In genomic region chr2:147709799-147710198, GRCm38 (mm10) we compare ENCODE assay signal across 30 mouse cellular contexts.
"Had no signal": no experiment of that assay in that cellular context is flagged by ENCODE, and none has a peak within 500 bp of the region (broad histone marks: within the 10 kb centered on the region; RNA-seq: fewer than 3 reads in every experiment).

No protein-coding gene starts in this region.

- H3K9ac ChIP-seq: limb, embryonic 12.5 days; limb, embryonic 13.5 days; limb, embryonic 15.5 days; liver, embryonic 12.5 days; liver, embryonic 13.5 days; liver, embryonic 14.5 days; liver, embryonic 15.5 days; liver, postnatal 0 days; lung, embryonic 14.5 days; lung, embryonic 15.5 days; midbrain, embryonic 12.5 days; midbrain, embryonic 13.5 days; midbrain, embryonic 15.5 days; neural tube, embryonic 12.5 days had no signal

- H3K27me3 ChIP-seq: liver, embryonic 12.5 days; liver, embryonic 13.5 days; liver, embryonic 15.5 days; lung, embryonic 15.5 days; megakaryocyte, embryonic 14.5 days; midbrain, embryonic 15.5 days; neural tube, embryonic 12.5 days had no signal

- H3K4me2 ChIP-seq: limb, embryonic 15.5 days; liver, embryonic 11.5 days; liver, embryonic 12.5 days; liver, embryonic 13.5 days; liver, embryonic 15.5 days; midbrain, embryonic 11.5 days; midbrain, embryonic 12.5 days; midbrain, embryonic 13.5 days; midbrain, embryonic 15.5 days; neural tube, embryonic 12.5 days had no signal

- H3K4me1 ChIP-seq: liver, embryonic 12.5 days; liver, embryonic 13.5 days; liver, embryonic 15.5 days; megakaryocyte, embryonic 14.5 days; midbrain, embryonic 10.5 days; midbrain, embryonic 12.5 days; midbrain, embryonic 13.5 days; midbrain, embryonic 15.5 days; neural tube, embryonic 12.5 days had no signal

- H3K27ac ChIP-seq: limb, embryonic 10.5 days; limb, embryonic 12.5 days; limb, embryonic 13.5 days; limb, embryonic 15.5 days; liver, embryonic 12.5 days; liver, embryonic 13.5 days; liver, embryonic 14.5 days; liver, embryonic 15.5 days; lung, embryonic 15.5 days; macrophage; midbrain, embryonic 10.5 days; midbrain, embryonic 12.5 days; midbrain, embryonic 13.5 days; midbrain, embryonic 15.5 days; neural tube, embryonic 12.5 days had no signal

- H3K4me3 ChIP-seq: limb, embryonic 15.5 days; liver, embryonic 12.5 days; liver, embryonic 13.5 days; liver, embryonic 15.5 days; megakaryocyte, embryonic 14.5 days; midbrain, embryonic 10.5 days; midbrain, embryonic 12.5 days; midbrain, embryonic 13.5 days; midbrain, embryonic 15.5 days; myocyte; neural tube, embryonic 12.5 days had no signal

- H3K9me3 ChIP-seq: limb, embryonic 10.5 days; limb, embryonic 12.5 days; limb, embryonic 13.5 days; limb, embryonic 15.5 days; liver, embryonic 12.5 days; liver, embryonic 13.5 days; liver, embryonic 15.5 days; lung, embryonic 15.5 days; megakaryocyte, embryonic 14.5 days; midbrain, embryonic 10.5 days; midbrain, embryonic 12.5 days; midbrain, embryonic 13.5 days; midbrain, embryonic 15.5 days; neural tube, embryonic 12.5 days had no signal

- DNase-seq: left cerebral cortex, postnatal 4 days; liver; liver, embryonic 13.5 days; liver, postnatal 0 days; lung, adult 18-20 months; lung, adult 2 months; lung, postnatal 10 days; lung, postnatal 14 days; lung, postnatal 36 days; lung, postnatal 4 days; midbrain, embryonic 14.5 days had no signal

- H3K36me3 ChIP-seq: limb, embryonic 10.5 days; limb, embryonic 12.5 days; limb, embryonic 13.5 days; limb, embryonic 15.5 days; liver, embryonic 12.5 days; liver, embryonic 13.5 days; liver, embryonic 15.5 days; lung, embryonic 15.5 days; midbrain, embryonic 10.5 days; midbrain, embryonic 12.5 days; midbrain, embryonic 13.5 days; midbrain, embryonic 15.5 days; neural tube, embryonic 12.5 days had no signal
